Mouse (Mus musculus): ENCODE results near the gene Glp2r.

DNA sequence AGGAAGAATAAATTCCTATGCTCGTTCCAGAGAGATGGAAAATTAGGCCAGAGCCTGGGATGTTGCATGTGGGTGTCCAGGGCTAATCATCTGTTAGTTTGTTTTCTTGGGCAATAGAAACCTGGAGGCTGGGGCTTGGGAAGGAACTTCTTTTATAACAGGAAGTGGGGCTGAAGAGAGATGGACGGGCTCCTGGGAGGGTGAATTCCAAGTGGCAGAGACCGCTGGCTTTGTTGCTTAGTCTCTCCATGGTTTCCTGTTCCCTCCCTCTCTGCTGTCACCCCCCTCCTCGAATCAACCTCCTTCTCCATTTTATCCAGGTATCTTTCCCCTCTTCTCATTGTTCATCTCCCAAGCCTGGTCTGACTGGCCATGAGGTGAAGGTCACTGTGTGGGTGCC, 134.8 kb downstream of the Glp2r start:
- TF ChIP-seq TCF3 (IDR thresholded peaks at IDR 0.05; ENCODE audit: insufficient read length, low read depth) (no peak), POLR2A (IDR thresholded peaks at IDR 0.05; ENCODE audit: insufficient read length, low read depth) (no peak)
